Mouse (Mus musculus): ENCODE measurements around the gene Tmcc3. TPM values are rescaled to one million over a fixed set of nuclear protein-coding genes. Genes with fewer than 3 reads are reported as not detected.

Tmcc3 gene
- polyA plus RNA-seq, 1 experiment from 2014 or later, result 2.8 TPM

GRCm38 (mm10) chr10:94520306-94521106, 208.8 kb downstream of the Tmcc3 start:
- DNase-seq (ENCODE audit: low spot score), result no peak
- H3K4me2 ChIP-seq (ENCODE audit: low read depth, low read length, severe bottlenecking), result no peak overlapping the region
- peaks cover 2% of the 10 kb centered on the region; the same call in 1 of the 2 replicates for H3K27me3 ChIP-seq (ENCODE audit: control insufficient read depth, insufficient read depth, low read length)
- H3K27ac ChIP-seq (ENCODE audit: low read depth, low read length), result no peak overlapping the region
- H3K4me1 ChIP-seq (replicated peaks; ENCODE audit: control insufficient read depth, insufficient read depth, low read length), result peaks cover 8% of the 10 kb centered on the region
- no peak overlapping the region for H3K4me3 ChIP-seq (ENCODE audit: low read depth, low read length)
- H3K36me3 ChIP-seq (ENCODE audit: control insufficient read depth, insufficient read depth, low read length), result no peaks in the 10 kb centered on the region
- no peaks in the 10 kb centered on the region for H3K9me3 ChIP-seq (ENCODE audit: control insufficient read depth, low read length)
- no peak for ATAC-seq (replicated peaks; ENCODE audit: low FRiP score)
- no peak overlapping the region for H3K9ac ChIP-seq (ENCODE audit: low read length)
- 54% methylated on average over 17 of the region's 17 CpGs for WGBS

- H3K4me3 ChIP-seq (ENCODE audit: low read depth, low read length), result no peak overlapping the region
- no peaks in the 10 kb centered on the region for H3K9me3 ChIP-seq (ENCODE audit: control insufficient read depth, low read length)
- WGBS, result 23% methylated on average over 3 of the region's 3 CpGs
- no peak overlapping the region for H3K9ac ChIP-seq (ENCODE audit: low read length)
- no peak overlapping the region for H3K4me2 ChIP-seq (ENCODE audit: low read depth, low read length, severe bottlenecking)
- H3K27ac ChIP-seq (ENCODE audit: low read depth, low read length), result no peak overlapping the region
- DNase-seq (ENCODE audit: low spot score), result no peak
- ATAC-seq (replicated peaks; ENCODE audit: low FRiP score), result peak; percentile 35; the same call in 1 of the 2 replicates
- H3K36me3 ChIP-seq (ENCODE audit: control insufficient read depth, insufficient read depth, low read length), result no peaks in the 10 kb centered on the region
- 0 out of 2 replicates have a peak, but pooled peaks cover 1% of the 10 kb centered on the region for H3K27me3 ChIP-seq (ENCODE audit: control insufficient read depth, insufficient read depth, low read length)
- H3K4me1 ChIP-seq (replicated peaks; ENCODE audit: control insufficient read depth, insufficient read depth, low read length), result peaks cover 8% of the 10 kb centered on the region
Measured at GRCm38 (mm10) chr10:94521107-94521401, 209.3 kb downstream of the Tmcc3 start.

- no peak for ATAC-seq (replicated peaks; ENCODE audit: low FRiP score)
Measured at GRCm38 (mm10) chr10:94521776-94522175, 210.0 kb downstream of the Tmcc3 start.

GRCm38 (mm10) chr10:94523297-94523696, 211.5 kb downstream of the Tmcc3 start:
- no peak overlapping the region for H3K27ac ChIP-seq (ENCODE audit: low read depth, low read length)
- ATAC-seq (replicated peaks; ENCODE audit: low FRiP score), result peak; percentile 57; the same call in 1 of the 2 replicates
- no peaks in the 10 kb centered on the region for H3K36me3 ChIP-seq (ENCODE audit: control insufficient read depth, insufficient read depth, low read length)
- H3K4me3 ChIP-seq (ENCODE audit: low read depth, low read length), result no peak overlapping the region
- no peak for DNase-seq (ENCODE audit: low spot score)
- H3K4me1 ChIP-seq (replicated peaks; ENCODE audit: control insufficient read depth, insufficient read depth, low read length), result peaks cover 8% of the 10 kb centered on the region
- WGBS, result 86% methylated on average over 8 of the region's 8 CpGs
- no peaks in the 10 kb centered on the region for H3K27me3 ChIP-seq (ENCODE audit: control insufficient read depth, insufficient read depth, low read length)
- peak overlapping the region; percentile 2; the same call in 1 of the 2 replicates for H3K4me2 ChIP-seq (ENCODE audit: low read depth, low read length, severe bottlenecking)
- H3K9me3 ChIP-seq (ENCODE audit: control insufficient read depth, low read length), result no peaks in the 10 kb centered on the region
- H3K9ac ChIP-seq (ENCODE audit: low read length), result 0 out of 2 replicates have a peak overlapping the region, but pooled peaks have one; percentile 5

More at GRCm38 (mm10) chr10:94521776-94522175, 210.0 kb downstream of the Tmcc3 start:
- no peak overlapping the region for H3K4me2 ChIP-seq (ENCODE audit: low read depth, low read length, severe bottlenecking)
- DNase-seq (ENCODE audit: low spot score), result no peak
- 33% methylated on average over 9 of the region's 10 CpGs for WGBS
- H3K36me3 ChIP-seq (ENCODE audit: control insufficient read depth, insufficient read depth, low read length), result no peaks in the 10 kb centered on the region
- no peak overlapping the region for H3K27ac ChIP-seq (ENCODE audit: low read depth, low read length)
- H3K4me3 ChIP-seq (ENCODE audit: low read depth, low read length), result no peak overlapping the region
- peaks cover 8% of the 10 kb centered on the region for H3K4me1 ChIP-seq (replicated peaks; ENCODE audit: control insufficient read depth, insufficient read depth, low read length)
- no peaks in the 10 kb centered on the region for H3K27me3 ChIP-seq (ENCODE audit: control insufficient read depth, insufficient read depth, low read length)
- no peak overlapping the region for H3K9ac ChIP-seq (ENCODE audit: low read length)
- no peaks in the 10 kb centered on the region for H3K9me3 ChIP-seq (ENCODE audit: control insufficient read depth, low read length)

GRCm38 (mm10) chr10:94523711-94524156, 212.0 kb downstream of the Tmcc3 start:
- no peaks in the 10 kb centered on the region for H3K27me3 ChIP-seq (ENCODE audit: control insufficient read depth, insufficient read depth, low read length)
- no peaks in the 10 kb centered on the region for H3K36me3 ChIP-seq (ENCODE audit: control insufficient read depth, insufficient read depth, low read length)
- no peak overlapping the region for H3K4me3 ChIP-seq (ENCODE audit: low read depth, low read length)
- H3K9ac ChIP-seq (ENCODE audit: low read length), result 0 out of 2 replicates have a peak overlapping the region, but pooled peaks have one; percentile 5
- no peak overlapping the region for H3K27ac ChIP-seq (ENCODE audit: low read depth, low read length)
- ATAC-seq (replicated peaks; ENCODE audit: low FRiP score), result peak; percentile 57
- DNase-seq (ENCODE audit: low spot score), result peak; percentile 83
- 19% methylated on average over 18 of the region's 18 CpGs for WGBS
- H3K4me1 ChIP-seq (replicated peaks; ENCODE audit: control insufficient read depth, insufficient read depth, low read length), result peaks cover 8% of the 10 kb centered on the region
- H3K9me3 ChIP-seq (ENCODE audit: control insufficient read depth, low read length), result no peaks in the 10 kb centered on the region
- H3K4me2 ChIP-seq (ENCODE audit: low read depth, low read length, severe bottlenecking), result peak overlapping the region; percentile 2; the same call in 1 of the 2 replicates

- WGBS, result 64% methylated on average over 6 of the region's 6 CpGs
Measured at GRCm38 (mm10) chr10:94524966-94525365, 213.2 kb downstream of the Tmcc3 start.

GRCm38 (mm10) chr10:94525784-94526183, 214.0 kb downstream of the Tmcc3 start:
- H3K9ac ChIP-seq (ENCODE audit: low read length), result no peak overlapping the region
- H3K36me3 ChIP-seq (ENCODE audit: control insufficient read depth, insufficient read depth, low read length), result no peaks in the 10 kb centered on the region
- H3K27ac ChIP-seq (ENCODE audit: low read depth, low read length), result no peak overlapping the region
- ATAC-seq (replicated peaks; ENCODE audit: low FRiP score) (no peak), DNase-seq (ENCODE audit: low spot score) (no peak)
- peaks cover 8% of the 10 kb centered on the region for H3K4me1 ChIP-seq (replicated peaks; ENCODE audit: control insufficient read depth, insufficient read depth, low read length)
- H3K4me3 ChIP-seq (ENCODE audit: low read depth, low read length), result no peak overlapping the region
- H3K4me2 ChIP-seq (ENCODE audit: low read depth, low read length, severe bottlenecking), result no peak overlapping the region
- 94% methylated on average over 7 of the region's 7 CpGs for WGBS
- H3K9me3 ChIP-seq (ENCODE audit: control insufficient read depth, low read length), result no peaks in the 10 kb centered on the region
- no peaks in the 10 kb centered on the region for H3K27me3 ChIP-seq (ENCODE audit: control insufficient read depth, insufficient read depth, low read length)

More at GRCm38 (mm10) chr10:94524966-94525365, 213.2 kb downstream of the Tmcc3 start:
- no peak for DNase-seq (ENCODE audit: low spot score)
- no peak for ATAC-seq (replicated peaks; ENCODE audit: low FRiP score)
- H3K27me3 ChIP-seq (ENCODE audit: control insufficient read depth, insufficient read depth, low read length), result no peaks in the 10 kb centered on the region
- H3K4me3 ChIP-seq (ENCODE audit: low read depth, low read length), result no peak overlapping the region
- no peak overlapping the region for H3K9ac ChIP-seq (ENCODE audit: low read length)
- H3K4me2 ChIP-seq (ENCODE audit: low read depth, low read length, severe bottlenecking), result no peak overlapping the region
- H3K9me3 ChIP-seq (ENCODE audit: control insufficient read depth, low read length), result no peaks in the 10 kb centered on the region
- no peak overlapping the region for H3K27ac ChIP-seq (ENCODE audit: low read depth, low read length)
- peaks cover 8% of the 10 kb centered on the region for H3K4me1 ChIP-seq (replicated peaks; ENCODE audit: control insufficient read depth, insufficient read depth, low read length)
- H3K36me3 ChIP-seq (ENCODE audit: control insufficient read depth, insufficient read depth, low read length), result no peaks in the 10 kb centered on the region

GRCm38 (mm10) chr10:94526834-94527233, 215.1 kb downstream of the Tmcc3 start:
- no peak overlapping the region for H3K27ac ChIP-seq (ENCODE audit: low read depth, low read length)
- H3K36me3 ChIP-seq (ENCODE audit: control insufficient read depth, insufficient read depth, low read length), result no peaks in the 10 kb centered on the region
- H3K9ac ChIP-seq (ENCODE audit: low read length), result no peak overlapping the region
- DNase-seq (ENCODE audit: low spot score) (no peak), ATAC-seq (replicated peaks; ENCODE audit: low FRiP score) (no peak)
- peaks cover 8% of the 10 kb centered on the region for H3K4me1 ChIP-seq (replicated peaks; ENCODE audit: control insufficient read depth, insufficient read depth, low read length)
- H3K9me3 ChIP-seq (ENCODE audit: control insufficient read depth, low read length), result no peaks in the 10 kb centered on the region
- no peaks in the 10 kb centered on the region for H3K27me3 ChIP-seq (ENCODE audit: control insufficient read depth, insufficient read depth, low read length)
- H3K4me3 ChIP-seq (ENCODE audit: low read depth, low read length), result no peak overlapping the region
- no peak overlapping the region for H3K4me2 ChIP-seq (ENCODE audit: low read depth, low read length, severe bottlenecking)
- WGBS, result 76% methylated on average over 8 of the region's 8 CpGs

All from forebrain, embryonic 11.5 days (tissue).